Mouse (Mus musculus) monocyte, adult 5-6 weeks (primary cell): ENCODE measurements around the gene Olfr1445. TPM values are rescaled to one million over a fixed set of nuclear protein-coding genes. Genes with fewer than 3 reads are reported as not detected.

Experiments
- ATAC-seq: fragments of 153-309, 156-312 bp; replicated peaks from 2 replicates; pipeline ENCODE4 v1.8.0; 2017; ENCODE audit warnings: mild to moderate bottlenecking; ENCODE audit not compliant: low TSS enrichment, insufficient number of reproducible peaks, severe bottlenecking, poor library complexity, low FRiP score
- total RNA-seq: library from RNA; stranded (forward); fragments of 200-1000, 200-491, 200-594 nt; gene quantifications from 3 replicates; pipeline ENCODE4 v1.2.3, GENCODE M21; 2017

Olfr1445 gene
- 1.3 TPM in 1 of 3 replicates, not detected in the others for total RNA-seq

- no peak for ATAC-seq
Measured at GRCm38 (mm10) chr19:12883555-12883954, at the start of gene Olfr1445. Gene Olfr1445 (plus strand): TSS chr19:12883855.

- no peak for ATAC-seq
Measured at GRCm38 (mm10) chr19:12838507-12838906, 45.1 kb upstream of the Olfr1445 start.

GRCm38 (mm10) chr19:12846382-12846781, 37.3 kb upstream of the Olfr1445 start, which contains the start of gene Gm5244:
Gene Gm5244 (plus strand): TSS chr19:12846682.
- ATAC-seq: no peak

- ATAC-seq: no peak
Measured at GRCm38 (mm10) chr19:12856983-12857382, 26.7 kb upstream of the Olfr1445 start, which contains the start of gene Olfr1444. Gene Olfr1444 (plus strand): TSS chr19:12857283.

GRCm38 (mm10) chr19:12893424-12893823, 9.8 kb downstream of the Olfr1445 start, which contains the start of gene Olfr1446:
Gene Olfr1446 (minus strand): TSS chr19:12893524.
- ATAC-seq: no peak

- no peak for ATAC-seq
Measured at GRCm38 (mm10) chr19:12903643-12904042, 20.0 kb downstream of the Olfr1445 start, which contains the start of gene Olfr1447. Gene Olfr1447 (minus strand): TSS chr19:12903743.

- ATAC-seq: no peak
Measured at GRCm38 (mm10) chr19:12924319-12924718, 40.7 kb downstream of the Olfr1445 start, which contains the start of gene Olfr1448. Gene Olfr1448 (minus strand): TSS chr19:12924419.

GRCm38 (mm10) chr19:12930540-12930939, 46.9 kb downstream of the Olfr1445 start, which contains the start of gene Olfr1449:
Gene Olfr1449 (plus strand): TSS chr19:12930840.
- ATAC-seq: no peak

Other genes starting within 250 kb of the Olfr1445 start
- not detected in 3 replicates for gene Olfr1442, start 213.4 kb upstream of the Olfr1445 start, total RNA-seq
- not detected in 3 replicates for gene Olfr1443, start 205.7 kb upstream of the Olfr1445 start, total RNA-seq
- gene Keg1, start 188.1 kb upstream of the Olfr1445 start, total RNA-seq: not detected in 3 replicates
- gene Cntf, start 118.2 kb upstream of the Olfr1445 start, total RNA-seq: 2.2 to 4.7 TPM (median 3.5 TPM) in 3 replicates
- gene Zfp91, start 87.7 kb upstream of the Olfr1445 start, total RNA-seq: 101 to 112 TPM (median 106 TPM) in 3 replicates
- gene Lpxn, start 87.7 kb upstream of the Olfr1445 start, total RNA-seq: 25.8 to 41.6 TPM (median 26.1 TPM) in 3 replicates
- 1.4 to 4.1 TPM in 2 of 3 replicates, not detected in the other for gene Gm5244, start 37.2 kb upstream of the Olfr1445 start, total RNA-seq
- not detected in 3 replicates for gene Olfr1444, start 26.6 kb upstream of the Olfr1445 start, total RNA-seq
- not detected in 3 replicates for gene Olfr1446, start 9.7 kb downstream of the Olfr1445 start, total RNA-seq
- gene Olfr1447, start 19.9 kb downstream of the Olfr1445 start, total RNA-seq: not detected in 3 replicates
- gene Olfr1448, start 40.6 kb downstream of the Olfr1445 start, total RNA-seq: not detected in 3 replicates
- not detected in 3 replicates for gene Olfr1449, start 47.0 kb downstream of the Olfr1445 start, total RNA-seq
- not detected in 3 replicates for gene Olfr1450, start 66.4 kb downstream of the Olfr1445 start, total RNA-seq
- gene Olfr1451, start 111.2 kb downstream of the Olfr1445 start, total RNA-seq: not detected in 3 replicates
- not detected in 3 replicates for gene Olfr1453, start 144.5 kb downstream of the Olfr1445 start, total RNA-seq
- not detected in 3 replicates for gene Olfr1454, start 176.8 kb downstream of the Olfr1445 start, total RNA-seq
- not detected in 3 replicates for gene Olfr1457, start 214.0 kb downstream of the Olfr1445 start, total RNA-seq
- gene Olfr1458, start 222.9 kb downstream of the Olfr1445 start, total RNA-seq: not detected in 3 replicates